In genomic region chr5:37962513-37962912, GRCm38 (mm10) we compare ENCODE assay signal across 25 mouse cellular contexts.
DNase-seq lines count a peak whose midpoint lies in the region; ATAC-seq lines count a peak whose summit lies in the region.
"Had no signal": no experiment of that assay in that cellular context is flagged by ENCODE, and none has a peak within 500 bp of the region (broad histone marks: within the 10 kb centered on the region; RNA-seq: fewer than 3 reads in every experiment).

No protein-coding gene starts in this region.

- DNase-seq in forebrain, embryonic 10.5 days (ENCODE audit: extremely low spot score, low spot score) = no peak
- DNase-seq in forebrain, embryonic 11.5 days (ENCODE audit: low spot score) = no peak
- DNase-seq in embryo, embryonic 11 days = peak; percentile 39
- DNase-seq in limb, embryonic 10.5 days (ENCODE audit: low spot score) = no peak
- peak; percentile 75 for DNase-seq in yolk sac, embryonic 10.5 days (ENCODE audit: low spot score)
- DNase-seq in adrenal gland, adult 8-10 months = no peak
- no peak for DNase-seq in cerebellum, adult 18-20 months
- no peak for DNase-seq in thymus, postnatal 25 days
- DNase-seq: adrenal gland, adult 2 months; B cell, adult 2 months; cerebellum, adult 11-12 months; cerebellum, adult 9-11 months; cerebellum, postnatal 36 days; gastrocnemius, postnatal 14 days; heart, adult 2 months; heart, postnatal 36 days had no signal

- H3K4me1 ChIP-seq in forebrain, embryonic 10.5 days = peaks cover 37% of the 10 kb centered on the region
- peaks cover 3% of the 10 kb centered on the region; the same call in 1 of the 2 replicates for H3K4me1 ChIP-seq in forebrain, embryonic 11.5 days (replicated peaks; ENCODE audit: control insufficient read depth, insufficient read depth, low read length)
- peaks cover 55% of the 10 kb centered on the region for H3K4me1 ChIP-seq in limb, embryonic 10.5 days
- H3K4me1 ChIP-seq: hindbrain, embryonic 15.5 days had no signal

- no peaks in the 10 kb centered on the region for H3K36me3 ChIP-seq in forebrain, embryonic 10.5 days (replicated peaks)
- H3K36me3 ChIP-seq in forebrain, embryonic 11.5 days (ENCODE audit: control insufficient read depth, insufficient read depth, low read length) = no peaks in the 10 kb centered on the region
- H3K36me3 ChIP-seq in limb, embryonic 10.5 days = no peaks in the 10 kb centered on the region
- H3K36me3 ChIP-seq: embryonic facial prominence, embryonic 15.5 days; forebrain, embryonic 12.5 days; heart, embryonic 13.5 days; hindbrain, embryonic 15.5 days had no signal

- no peaks in the 10 kb centered on the region; the same call in 1 of the 2 replicates for H3K9me3 ChIP-seq in forebrain, embryonic 10.5 days
- no peaks in the 10 kb centered on the region for H3K9me3 ChIP-seq in forebrain, embryonic 11.5 days (ENCODE audit: control insufficient read depth, low read length)
- H3K9me3 ChIP-seq in limb, embryonic 10.5 days (replicated peaks) = no peaks in the 10 kb centered on the region
- H3K9me3 ChIP-seq: embryonic facial prominence, embryonic 15.5 days; forebrain, embryonic 12.5 days; heart, embryonic 13.5 days; hindbrain, embryonic 15.5 days had no signal

- H3K27me3 ChIP-seq in forebrain, embryonic 10.5 days (ENCODE audit: poor library complexity, severe bottlenecking) = peaks cover 59% of the 10 kb centered on the region
- peaks cover 6% of the 10 kb centered on the region; the same call in 1 of the 2 replicates for H3K27me3 ChIP-seq in forebrain, embryonic 11.5 days (ENCODE audit: control insufficient read depth, insufficient read depth, low read length)
- H3K27me3 ChIP-seq in limb, embryonic 10.5 days (ENCODE audit: low read depth, poor library complexity, severe bottlenecking) = peaks cover 41% of the 10 kb centered on the region; the same call in 1 of the 2 replicates

- H3K4me3 ChIP-seq in forebrain, embryonic 10.5 days = no peak overlapping the region
- no peak overlapping the region for H3K4me3 ChIP-seq in forebrain, embryonic 11.5 days (ENCODE audit: low read depth, low read length)
- no peak overlapping the region for H3K4me3 ChIP-seq in limb, embryonic 10.5 days
- H3K4me3 ChIP-seq: embryonic facial prominence, embryonic 15.5 days; erythroblast, embryonic 14.5 days; forebrain, embryonic 12.5 days; heart, adult 2 months; heart, embryonic 13.5 days; hindbrain, embryonic 15.5 days had no signal

- H3K27ac ChIP-seq in forebrain, embryonic 10.5 days = 0 out of 2 replicates have a peak overlapping the region, but pooled peaks have one; percentile 1
- no peak overlapping the region for H3K27ac ChIP-seq in forebrain, embryonic 11.5 days (ENCODE audit: low read depth, low read length)
- peak overlapping the region; percentile 60 for H3K27ac ChIP-seq in limb, embryonic 10.5 days
- H3K27ac ChIP-seq: embryonic facial prominence, embryonic 15.5 days; forebrain, embryonic 12.5 days; heart, adult 2 months; heart, embryonic 13.5 days; hindbrain, embryonic 15.5 days had no signal

- no peak overlapping the region for H3K4me2 ChIP-seq in forebrain, embryonic 11.5 days (ENCODE audit: low read depth, low read length, severe bottlenecking)
- H3K4me2 ChIP-seq: embryonic facial prominence, embryonic 15.5 days; forebrain, embryonic 12.5 days; heart, embryonic 13.5 days; hindbrain, embryonic 15.5 days had no signal

- no peak for ATAC-seq in forebrain, embryonic 11.5 days (replicated peaks; ENCODE audit: low FRiP score)
- ATAC-seq: activated CD4-positive, CD25-positive, alpha-beta regulatory T cell, adult 4 months; CD4-positive, CD25-positive, alpha-beta regulatory T cell, adult 4 months; forebrain, embryonic 16.5 days; intestine, embryonic 16.5 days had no signal

- no peak overlapping the region for H3K9ac ChIP-seq in forebrain, embryonic 11.5 days (ENCODE audit: low read length)
- H3K9ac ChIP-seq: embryonic facial prominence, embryonic 15.5 days; forebrain, embryonic 12.5 days; heart, embryonic 13.5 days; hindbrain, embryonic 15.5 days had no signal

- 35% methylated on average over 3 of the region's 3 CpGs for WGBS in forebrain, embryonic 10.5 days
- WGBS in forebrain, embryonic 11.5 days = 26% methylated on average over 3 of the region's 3 CpGs
- WGBS in limb, embryonic 10.5 days = 14% methylated on average over 3 of the region's 3 CpGs

Comparison
In these comparisons a context has a peak if more than half of its experiments do, and no peak if none do; other contexts are left out.
1. DNase-seq: peak in embryo, embryonic 11 days (single experiment) and yolk sac, embryonic 10.5 days (single experiment); none in forebrain, embryonic 10.5 days (single experiment), forebrain, embryonic 11.5 days (single experiment), limb, embryonic 10.5 days (single experiment), adrenal gland, adult 8-10 months (single experiment), cerebellum, adult 18-20 months (0 of 2) and thymus, postnatal 25 days (single experiment).